Mouse (Mus musculus): Measurements from ENCODE around the gene Adam8. TPM values are rescaled to one million over a fixed set of nuclear protein-coding genes. Genes with fewer than 3 reads are reported as not detected.

The Adam8 gene
- polyA plus RNA-seq, 1 experiment from 2014 or later: 2.8 TPM

- no peaks in the 10 kb centered on the region for H3K9me3 ChIP-seq (ENCODE audit: control insufficient read depth, low read depth, low read length)
- no peak for ATAC-seq (ENCODE audit: insufficient number of reproducible peaks, insufficient read depth, low FRiP score, low read depth)
- peaks cover 8% of the 10 kb centered on the region; the same call in 1 of the 2 replicates for H3K36me3 ChIP-seq (ENCODE audit: control insufficient read depth, insufficient read depth, low read length)
Measured at GRCm38 (mm10) chr7:139990864-139991394, 1.4 kb downstream of the Adam8 start.

DNA sequence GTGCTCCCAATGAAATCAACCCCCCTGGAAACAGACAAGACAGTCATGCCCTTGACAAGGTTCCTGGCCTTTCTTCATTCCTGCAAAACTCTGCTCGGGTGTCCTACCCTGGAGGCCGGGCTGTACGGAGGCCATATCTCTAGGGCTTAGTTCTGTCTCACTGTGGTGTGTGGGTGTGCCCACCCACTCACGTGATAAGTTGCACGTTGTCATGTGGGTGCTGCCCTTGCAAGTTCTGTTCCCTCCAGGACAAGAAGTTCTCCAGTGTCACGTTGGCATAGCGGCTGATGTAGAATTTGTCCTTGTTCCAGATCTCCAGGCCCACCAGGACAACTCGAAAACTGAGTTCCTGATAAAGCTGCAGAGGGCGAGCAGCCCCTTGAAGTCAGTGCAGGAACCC lies 4.1 kb downstream of the Adam8 start:
- Histone ChIP-seq H3K4me2 (replicated peaks; ENCODE audit: low read depth, low read length) (no peak overlapping the region), H3K9ac (replicated peaks; ENCODE audit: low read depth, low read length) (no peak overlapping the region), H3K27me3 (ENCODE audit: control insufficient read depth, insufficient read depth, low read length) (no peaks in the 10 kb centered on the region), H3K4me3 (ENCODE audit: low read depth, low read length) (no peak overlapping the region), H3K36me3 (ENCODE audit: control insufficient read depth, insufficient read depth, low read length) (no peaks in the 10 kb centered on the region), H3K4me1 (ENCODE audit: control insufficient read depth, insufficient read depth, low read length) (no peaks in the 10 kb centered on the region), H3K9me3 (ENCODE audit: control insufficient read depth, low read depth, low read length) (no peaks in the 10 kb centered on the region), H3K27ac (ENCODE audit: low read length) (no peak overlapping the region)
- 84% methylated on average over 9 of the region's 9 CpGs for WGBS
- ATAC-seq (ENCODE audit: insufficient number of reproducible peaks, insufficient read depth, low FRiP score, low read depth): no peak

More at GRCm38 (mm10) chr7:139990864-139991394, 1.4 kb downstream of the Adam8 start:
- H3K9ac ChIP-seq (replicated peaks; ENCODE audit: low read depth, low read length): no peak overlapping the region
- no peak overlapping the region for H3K4me2 ChIP-seq (replicated peaks; ENCODE audit: low read depth, low read length)
- H3K27ac ChIP-seq (ENCODE audit: low read length): no peak overlapping the region
- WGBS: 67% methylated on average over 8 of the region's 8 CpGs
- H3K27me3 ChIP-seq (ENCODE audit: control insufficient read depth, insufficient read depth, low read length): no peaks in the 10 kb centered on the region
- no peak overlapping the region for H3K4me3 ChIP-seq (ENCODE audit: low read depth, low read length)
- no peaks in the 10 kb centered on the region for H3K4me1 ChIP-seq (ENCODE audit: control insufficient read depth, insufficient read depth, low read length)

- no peaks in the 10 kb centered on the region for H3K4me1 ChIP-seq (ENCODE audit: control insufficient read depth, insufficient read depth, low read length)
- no peaks in the 10 kb centered on the region for H3K27me3 ChIP-seq (ENCODE audit: control insufficient read depth, insufficient read depth, low read length)
- no peak overlapping the region for H3K4me3 ChIP-seq (ENCODE audit: low read depth, low read length)
- no peak for ATAC-seq (ENCODE audit: insufficient number of reproducible peaks, insufficient read depth, low FRiP score, low read depth)
- no peak overlapping the region for H3K27ac ChIP-seq (ENCODE audit: low read length)
- no peak overlapping the region for H3K9ac ChIP-seq (replicated peaks; ENCODE audit: low read depth, low read length)
- no peaks in the 10 kb centered on the region for H3K9me3 ChIP-seq (ENCODE audit: control insufficient read depth, low read depth, low read length)
- H3K4me2 ChIP-seq (replicated peaks; ENCODE audit: low read depth, low read length): no peak overlapping the region
- H3K36me3 ChIP-seq (ENCODE audit: control insufficient read depth, insufficient read depth, low read length): no peaks in the 10 kb centered on the region
- 89% methylated on average over 11 of the region's 11 CpGs for WGBS
Measured at GRCm38 (mm10) chr7:139984505-139984904, 7.9 kb downstream of the Adam8 start.

DNA sequence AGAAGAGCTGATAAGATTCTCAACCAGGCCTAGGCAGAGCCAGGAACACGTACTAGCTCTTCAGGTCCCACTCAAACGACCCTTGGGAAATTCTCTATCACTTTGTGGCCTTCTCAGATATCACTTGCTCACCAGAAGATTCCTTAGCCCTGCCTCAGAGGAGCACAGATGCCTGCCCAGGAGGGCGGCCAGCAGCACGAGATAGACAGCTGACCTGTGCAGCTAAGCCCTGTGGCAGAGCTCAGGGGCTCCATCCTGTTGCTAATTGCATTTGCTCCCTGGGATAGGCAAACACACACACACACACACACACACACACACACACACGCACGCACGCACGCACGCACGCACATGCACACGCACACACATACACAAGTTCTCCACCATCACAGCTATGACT lies 10.3 kb downstream of the Adam8 start:
- no peak overlapping the region for H3K4me3 ChIP-seq (ENCODE audit: low read depth, low read length)
- H3K36me3 ChIP-seq (ENCODE audit: control insufficient read depth, insufficient read depth, low read length): no peaks in the 10 kb centered on the region
- H3K9me3 ChIP-seq (ENCODE audit: control insufficient read depth, low read depth, low read length): no peaks in the 10 kb centered on the region
- no peak overlapping the region for H3K4me2 ChIP-seq (replicated peaks; ENCODE audit: low read depth, low read length)
- 82% methylated on average over 11 of the region's 11 CpGs for WGBS
- no peak overlapping the region for H3K9ac ChIP-seq (replicated peaks; ENCODE audit: low read depth, low read length)
- no peak for ATAC-seq (ENCODE audit: insufficient number of reproducible peaks, insufficient read depth, low FRiP score, low read depth)
- H3K27me3 ChIP-seq (ENCODE audit: control insufficient read depth, insufficient read depth, low read length): no peaks in the 10 kb centered on the region
- no peaks in the 10 kb centered on the region for H3K4me1 ChIP-seq (ENCODE audit: control insufficient read depth, insufficient read depth, low read length)
- no peak overlapping the region for H3K27ac ChIP-seq (ENCODE audit: low read length)

- Histone ChIP-seq H3K4me1 (ENCODE audit: control insufficient read depth, insufficient read depth, low read length) (no peaks in the 10 kb centered on the region), H3K27me3 (ENCODE audit: control insufficient read depth, insufficient read depth, low read length) (no peaks in the 10 kb centered on the region), H3K27ac (ENCODE audit: low read length) (no peak overlapping the region), H3K9me3 (ENCODE audit: control insufficient read depth, low read depth, low read length) (no peaks in the 10 kb centered on the region), H3K4me3 (ENCODE audit: low read depth, low read length) (no peak overlapping the region), H3K4me2 (replicated peaks; ENCODE audit: low read depth, low read length) (no peak overlapping the region), H3K36me3 (ENCODE audit: control insufficient read depth, insufficient read depth, low read length) (no peaks in the 10 kb centered on the region), H3K9ac (replicated peaks; ENCODE audit: low read depth, low read length) (no peak overlapping the region)
- WGBS: 55% methylated on average over 3 of the region's 3 CpGs
- no peak for ATAC-seq (ENCODE audit: insufficient number of reproducible peaks, insufficient read depth, low FRiP score, low read depth)
Measured at GRCm38 (mm10) chr7:139980778-139981177, 11.6 kb downstream of the Adam8 start.

GRCm38 (mm10) chr7:139979011-139979719 lies 13.2 kb downstream of the Adam8 start:
- Histone ChIP-seq H3K4me2 (replicated peaks; ENCODE audit: low read depth, low read length) (peak overlapping the region; percentile 76), H3K36me3 (ENCODE audit: control insufficient read depth, insufficient read depth, low read length) (no peaks in the 10 kb centered on the region), H3K4me3 (ENCODE audit: low read depth, low read length) (peak overlapping the region; percentile 51), H3K27ac (ENCODE audit: low read length) (no peak overlapping the region), H3K9ac (replicated peaks; ENCODE audit: low read depth, low read length) (no peak overlapping the region), H3K27me3 (ENCODE audit: control insufficient read depth, insufficient read depth, low read length) (no peaks in the 10 kb centered on the region), H3K9me3 (ENCODE audit: control insufficient read depth, low read depth, low read length) (no peaks in the 10 kb centered on the region), H3K4me1 (ENCODE audit: control insufficient read depth, insufficient read depth, low read length) (no peaks in the 10 kb centered on the region)
- ATAC-seq (ENCODE audit: insufficient number of reproducible peaks, insufficient read depth, low FRiP score, low read depth): 0 out of 2 replicates have a peak, but pooled peaks have one; percentile 51
- WGBS: 41% methylated on average over 13 of the region's 13 CpGs

GRCm38 (mm10) chr7:139978278-139978892 lies 14.0 kb downstream of the Adam8 start, which contains the start of gene 6430531B16Rik:
TSS of gene 6430531B16Rik (minus strand) at chr7:139978755.
- Histone ChIP-seq H3K4me3 (ENCODE audit: low read depth, low read length) (peak within 1 kb of the TSS; percentile 51), H3K4me1 (ENCODE audit: control insufficient read depth, insufficient read depth, low read length) (no peaks in the 10 kb centered on the region), H3K9ac (replicated peaks; ENCODE audit: low read depth, low read length) (no peak within 1 kb of the TSS; the same call in 1 of the 2 replicates), H3K36me3 (ENCODE audit: control insufficient read depth, insufficient read depth, low read length) (no peaks in the 10 kb centered on the region), H3K4me2 (replicated peaks; ENCODE audit: low read depth, low read length) (peak within 1 kb of the TSS; percentile 76), H3K9me3 (ENCODE audit: control insufficient read depth, low read depth, low read length) (no peaks in the 10 kb centered on the region), H3K27ac (ENCODE audit: low read length) (no peak within 1 kb of the TSS), H3K27me3 (ENCODE audit: control insufficient read depth, insufficient read depth, low read length) (no peaks in the 10 kb centered on the region)
- whole genome bisulfite sequencing: 4% methylated on average over 32 of the region's 32 CpGs
- peak; percentile 89 for ATAC-seq (ENCODE audit: insufficient number of reproducible peaks, insufficient read depth, low FRiP score, low read depth)

GRCm38 (mm10) chr7:139975471-139975870 lies 16.9 kb downstream of the Adam8 start:
- H3K36me3 ChIP-seq (ENCODE audit: control insufficient read depth, insufficient read depth, low read length): no peaks in the 10 kb centered on the region
- H3K27ac ChIP-seq (ENCODE audit: low read length): no peak overlapping the region
- H3K4me1 ChIP-seq (ENCODE audit: control insufficient read depth, insufficient read depth, low read length): no peaks in the 10 kb centered on the region
- H3K9ac ChIP-seq (replicated peaks; ENCODE audit: low read depth, low read length): no peak overlapping the region
- H3K4me3 ChIP-seq (ENCODE audit: low read depth, low read length): no peak overlapping the region
- WGBS: 54% methylated on average over 5 of the region's 5 CpGs
- H3K4me2 ChIP-seq (replicated peaks; ENCODE audit: low read depth, low read length): no peak overlapping the region
- H3K27me3 ChIP-seq (ENCODE audit: control insufficient read depth, insufficient read depth, low read length): no peaks in the 10 kb centered on the region
- H3K9me3 ChIP-seq (ENCODE audit: control insufficient read depth, low read depth, low read length): no peaks in the 10 kb centered on the region
- no peak for ATAC-seq (ENCODE audit: insufficient number of reproducible peaks, insufficient read depth, low FRiP score, low read depth)

Data from stomach, embryonic 14.5 days (tissue).